Mouse (Mus musculus) monocyte, adult 5-6 weeks (primary cell): ENCODE measurements around the gene Map3k6. TPM values are rescaled to one million over a fixed set of nuclear protein-coding genes. Genes with fewer than 3 reads are reported as not detected.

Experiments used
- ATAC-seq: fragments of 153-309, 156-312 bp; replicated peaks from 2 replicates; pipeline ENCODE4 v1.8.0; 2017; ENCODE audit warnings: mild to moderate bottlenecking; ENCODE audit not compliant: low TSS enrichment, insufficient number of reproducible peaks, severe bottlenecking, poor library complexity, low FRiP score
- total RNA-seq: library from RNA; stranded (forward); fragments of 200-1000, 200-491, 200-594 nt; gene quantifications from 3 replicates; pipeline ENCODE4 v1.2.3, GENCODE M21; 2017

The Map3k6 gene
- total RNA-seq = 0.87 to 12.3 TPM (median 3.8 TPM) in 3 replicates

DNA sequence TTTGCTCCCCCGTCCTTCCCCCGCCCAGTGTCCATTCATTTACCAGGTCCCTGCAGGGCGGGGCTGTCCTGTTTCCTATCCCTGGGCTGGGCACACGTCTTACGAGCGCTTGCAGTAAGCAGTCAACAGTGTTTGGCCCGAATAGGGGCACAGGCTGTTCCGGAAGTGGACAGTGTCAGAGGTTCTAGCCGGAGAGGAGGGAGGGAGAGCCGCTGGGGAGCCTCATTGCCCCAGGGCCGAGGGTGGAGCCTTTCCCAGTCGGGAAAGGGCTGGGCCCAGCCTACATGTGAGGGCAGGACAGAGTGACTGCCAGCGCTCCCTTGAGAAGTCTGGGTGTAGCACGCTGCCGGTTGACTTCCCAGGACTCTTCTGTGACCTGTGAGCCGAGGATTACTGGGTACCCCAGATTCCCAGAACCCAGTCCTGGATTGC is at the start of gene Map3k6:
Map3k6 (plus strand) TSS at position 329 of the 432 bp plus-strand sequence.
- ATAC-seq = peak; percentile 23; the same call in 1 of the 2 replicates

DNA sequence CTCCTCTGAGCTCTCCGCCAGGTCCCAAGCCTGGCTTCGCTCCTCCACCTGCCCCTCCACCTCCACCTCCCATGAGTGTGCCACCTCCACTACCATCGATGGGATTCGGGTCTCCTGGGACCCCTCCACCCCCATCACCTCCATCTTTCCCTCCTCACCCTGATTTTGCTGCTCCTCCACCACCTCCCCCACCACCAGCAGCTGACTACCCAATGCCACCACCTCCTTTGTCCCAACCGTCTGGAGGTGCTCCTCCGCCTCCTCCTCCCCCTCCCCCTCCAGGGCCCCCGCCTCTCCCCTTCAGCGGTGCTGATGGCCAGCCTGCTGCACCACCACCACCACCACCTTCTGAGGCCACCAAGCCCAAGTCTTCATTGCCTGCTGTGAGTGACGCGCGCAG is 46.1 kb upstream of the Map3k6 start:
- ATAC-seq = no peak

DNA sequence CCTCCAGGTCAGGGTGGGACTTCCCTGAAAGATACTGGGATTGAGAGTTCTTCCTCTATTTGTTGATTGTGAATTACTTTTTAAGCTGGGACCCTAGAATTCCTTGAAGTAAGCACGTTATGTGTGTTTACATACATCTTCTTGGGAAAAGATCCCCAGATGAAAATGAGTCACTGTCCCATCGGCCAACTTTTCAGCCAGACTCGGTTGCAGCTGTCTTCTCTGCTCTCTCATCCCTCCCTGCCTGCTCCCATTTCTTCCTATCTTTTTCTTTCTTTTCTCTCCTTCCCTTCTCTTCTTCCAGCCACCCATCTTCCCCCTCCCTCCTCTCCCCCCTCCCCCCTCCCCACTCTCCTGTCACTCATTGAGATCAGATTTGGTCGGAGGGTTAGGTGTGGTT is 45.6 kb upstream of the Map3k6 start:
- no peak for ATAC-seq

DNA sequence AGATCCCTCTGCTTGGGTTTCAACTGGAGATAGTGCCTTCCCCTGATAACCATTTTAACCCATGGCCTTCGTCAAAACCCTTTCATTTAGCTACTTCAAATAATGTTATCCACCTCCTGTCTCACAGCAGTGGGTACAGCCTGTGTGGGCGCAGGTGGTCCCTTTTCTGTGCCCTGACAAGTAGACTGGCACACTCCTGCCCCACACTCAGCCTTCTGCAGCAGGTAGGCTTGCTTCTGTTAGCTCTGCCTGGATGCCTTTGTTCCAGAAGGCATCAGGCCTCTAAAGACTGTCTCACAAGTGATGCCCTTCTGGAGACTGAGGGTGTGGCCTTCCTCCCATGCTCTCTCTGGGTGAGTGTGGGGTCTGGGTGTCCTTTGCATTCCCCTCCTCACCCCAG is 44.5 kb upstream of the Map3k6 start:
- no peak for ATAC-seq

DNA sequence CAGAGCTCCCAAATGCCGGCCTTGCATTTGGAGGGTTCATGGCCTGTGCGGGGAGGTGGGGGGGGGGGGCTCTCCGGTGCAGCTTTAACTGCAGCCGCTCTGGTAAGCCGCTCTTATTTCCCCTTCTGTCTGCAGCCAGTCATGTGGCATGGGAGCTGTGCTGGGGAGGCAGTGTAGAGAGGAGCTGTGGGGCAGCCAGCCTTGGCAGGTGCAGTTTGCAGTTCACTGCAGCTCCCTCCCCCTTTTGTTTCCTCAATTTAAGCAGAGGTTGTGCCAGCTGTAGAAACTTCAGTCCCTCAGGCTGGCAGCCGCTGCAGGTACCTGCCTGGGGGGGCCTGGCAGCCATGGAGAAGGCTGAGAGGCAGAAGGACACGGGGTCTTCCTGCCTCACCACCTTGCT is 43.8 kb upstream of the Map3k6 start:
- no peak for ATAC-seq

DNA sequence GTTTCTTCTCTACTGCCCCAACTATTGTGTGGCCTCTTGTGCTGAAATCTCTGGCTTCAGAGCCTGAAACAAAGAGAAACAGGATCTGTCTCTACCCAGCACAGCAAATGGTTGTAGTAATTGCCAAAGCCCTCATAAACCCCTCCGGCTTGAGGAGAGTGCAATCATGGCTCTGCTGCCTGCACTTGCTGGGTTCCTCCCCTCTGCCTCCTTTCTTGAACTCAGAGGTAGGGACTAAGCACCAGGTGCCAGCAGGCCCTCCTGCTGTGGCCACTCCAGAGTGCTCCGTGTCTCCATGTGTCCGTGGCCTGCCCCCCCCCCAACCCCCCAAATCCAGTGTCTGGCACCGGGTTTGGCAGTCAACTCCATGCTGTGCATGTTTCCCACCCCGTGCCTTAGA is 43.3 kb upstream of the Map3k6 start:
- no peak for ATAC-seq

DNA sequence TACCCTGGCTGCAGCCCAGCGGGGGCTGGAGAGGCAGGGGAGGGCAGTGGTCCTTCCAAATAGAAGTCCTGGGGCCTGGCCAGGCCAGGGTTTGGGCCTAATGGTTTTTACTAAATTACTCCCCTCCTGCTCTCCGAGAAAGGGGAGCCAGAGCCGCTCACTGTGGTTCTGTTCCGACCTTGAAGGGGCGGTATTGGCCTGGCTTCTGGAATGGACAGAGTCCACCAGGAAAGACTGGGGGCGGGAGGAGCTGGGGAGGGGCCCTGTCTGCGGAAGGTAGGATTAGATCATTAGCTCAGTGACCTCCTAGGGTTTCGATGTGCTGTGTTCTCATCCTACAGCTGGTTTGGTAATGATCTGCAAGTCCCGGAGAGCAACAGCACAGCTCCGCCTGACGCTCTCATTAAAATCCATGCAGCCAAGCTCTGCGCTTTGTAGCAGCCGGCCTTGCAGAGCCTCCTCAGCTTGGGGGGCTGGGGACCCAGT is 42.8 kb upstream of the Map3k6 start:
- ATAC-seq = no peak

DNA sequence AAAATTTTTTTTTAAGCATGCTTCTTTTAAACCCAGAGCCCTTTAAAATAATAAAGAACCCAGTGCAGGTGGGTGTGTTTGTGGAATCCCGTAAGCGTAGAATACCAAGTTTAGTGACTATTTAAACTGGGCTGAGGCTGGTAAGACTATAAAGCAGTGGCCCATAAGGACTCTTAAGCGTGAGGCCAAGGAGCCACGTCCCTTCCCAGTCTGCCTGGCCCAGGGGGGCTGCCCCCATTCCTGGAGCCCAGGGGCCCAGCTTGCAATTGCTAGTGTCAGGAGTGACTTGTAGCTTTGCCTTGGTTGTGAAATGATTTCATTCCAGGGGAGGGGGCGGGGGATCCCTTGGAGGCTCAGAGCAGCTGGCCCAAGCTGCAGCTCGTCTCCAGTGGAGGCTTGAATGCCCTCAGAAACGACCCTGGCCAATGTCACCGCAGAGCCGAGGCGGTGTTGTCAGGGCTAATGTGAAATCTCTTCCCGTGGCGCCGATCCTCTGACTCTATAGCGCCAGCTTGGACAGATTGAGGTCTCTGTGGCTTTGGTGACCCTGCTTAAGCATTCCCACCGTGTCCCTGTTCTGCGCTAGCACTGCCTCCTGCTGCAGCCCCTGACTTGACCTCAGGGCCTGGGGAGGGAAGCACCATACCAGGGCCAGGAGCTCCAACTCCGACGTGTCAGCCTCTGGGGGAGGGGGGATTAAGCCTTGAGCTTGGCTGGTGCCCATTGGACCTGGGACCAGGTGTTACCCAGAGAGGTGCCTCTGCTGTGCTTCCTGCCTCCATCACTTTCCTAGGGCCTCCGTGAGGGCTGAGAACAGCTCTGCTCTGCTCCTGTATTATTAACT is 42.1 kb upstream of the Map3k6 start:
- ATAC-seq = no peak

DNA sequence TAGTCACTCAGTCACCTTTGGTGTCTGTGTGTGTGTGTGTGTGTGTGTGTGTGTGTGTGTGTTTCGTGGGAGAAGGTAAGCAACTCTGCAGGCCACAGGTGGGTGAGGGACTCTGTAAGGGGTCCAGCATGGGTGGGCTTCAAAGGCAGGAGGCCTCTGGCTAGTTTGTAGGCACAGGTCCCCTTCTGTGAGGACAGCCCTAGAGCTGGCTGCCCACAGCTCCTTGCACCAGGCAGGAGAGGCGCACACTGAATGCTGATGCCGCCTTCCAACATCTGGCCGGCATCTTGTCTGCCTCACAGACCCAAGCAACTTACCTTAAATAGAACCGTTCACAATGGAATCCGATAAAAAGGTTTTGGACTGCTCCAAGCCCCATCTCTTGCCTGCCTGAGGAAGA is 40.9 kb upstream of the Map3k6 start:
- no peak for ATAC-seq

DNA sequence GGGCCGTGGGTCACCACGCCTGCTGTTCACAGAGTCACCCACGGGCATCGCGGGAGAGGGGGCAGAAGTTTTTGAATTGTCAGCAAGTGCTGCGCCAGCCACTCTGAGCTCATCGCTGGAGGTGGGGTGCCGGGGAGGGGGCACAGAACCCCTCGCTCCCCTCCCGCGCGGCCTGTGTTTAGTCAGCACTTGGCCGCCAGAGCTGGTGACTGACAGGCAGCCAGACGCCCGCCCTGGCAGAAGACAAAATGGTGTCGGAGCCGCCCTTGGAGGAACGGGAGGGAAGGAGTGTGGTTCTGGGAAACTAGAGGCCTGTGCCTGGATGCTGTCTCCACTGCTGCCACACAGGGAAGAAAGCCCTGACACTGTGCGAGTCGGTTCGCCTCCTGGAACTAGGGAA is 40.3 kb upstream of the Map3k6 start:
- no peak for ATAC-seq

DNA sequence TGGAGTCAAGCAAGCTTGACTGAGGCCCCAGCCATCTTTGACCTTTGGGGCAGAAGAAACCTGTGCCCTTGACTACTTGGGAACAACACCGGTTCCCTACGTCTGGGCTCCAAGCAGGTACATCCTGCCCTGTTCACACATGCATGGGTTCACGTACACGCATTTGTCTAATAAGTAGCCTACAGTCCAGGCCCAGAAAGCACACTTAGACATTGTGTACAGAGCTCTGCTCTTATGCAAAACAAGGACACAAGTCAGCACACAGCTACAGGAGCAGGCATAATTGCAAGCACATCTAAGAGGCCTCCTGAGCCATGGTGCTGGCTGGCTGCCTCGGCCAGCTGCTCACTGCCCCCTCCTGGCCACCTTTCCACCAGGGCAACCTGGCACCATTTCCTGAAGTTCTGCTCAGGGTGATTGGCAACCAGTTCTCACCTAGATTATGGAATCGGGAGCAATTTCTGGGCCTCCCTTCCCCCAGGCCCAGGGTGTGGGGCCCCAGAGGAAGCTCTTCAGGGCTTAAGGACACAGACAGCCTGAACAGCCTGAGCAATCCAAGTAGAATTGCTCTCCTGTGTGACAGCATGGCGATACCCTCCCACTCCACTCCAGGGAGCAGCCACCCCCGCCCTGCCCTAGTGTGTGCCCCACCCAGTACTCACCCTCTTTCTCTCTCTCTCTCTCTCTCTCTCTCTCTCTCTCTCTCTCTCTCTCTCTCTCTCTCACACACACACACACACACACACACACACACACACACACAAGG is 39.4 kb upstream of the Map3k6 start:
- ATAC-seq = peak; percentile 51

DNA sequence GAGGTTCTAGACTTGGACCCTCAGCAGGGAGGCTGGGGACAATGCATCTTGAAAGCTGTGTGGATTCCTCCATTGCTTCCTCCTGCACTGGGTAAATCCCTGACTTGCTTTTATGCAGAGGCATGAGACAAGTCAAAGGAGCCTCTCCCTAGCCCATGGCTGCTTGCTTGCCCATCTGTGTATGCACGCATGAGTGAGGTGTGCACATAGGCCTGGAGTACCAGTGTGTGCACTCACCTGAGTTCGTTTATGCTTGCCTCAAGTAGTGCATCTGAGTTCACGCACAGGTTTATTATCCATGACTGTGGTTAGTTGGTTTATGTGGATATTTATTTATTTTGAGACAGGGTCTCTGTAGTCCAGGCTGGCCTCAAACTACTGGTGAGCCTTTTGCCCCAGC is 38.4 kb upstream of the Map3k6 start:
- ATAC-seq = no peak

DNA sequence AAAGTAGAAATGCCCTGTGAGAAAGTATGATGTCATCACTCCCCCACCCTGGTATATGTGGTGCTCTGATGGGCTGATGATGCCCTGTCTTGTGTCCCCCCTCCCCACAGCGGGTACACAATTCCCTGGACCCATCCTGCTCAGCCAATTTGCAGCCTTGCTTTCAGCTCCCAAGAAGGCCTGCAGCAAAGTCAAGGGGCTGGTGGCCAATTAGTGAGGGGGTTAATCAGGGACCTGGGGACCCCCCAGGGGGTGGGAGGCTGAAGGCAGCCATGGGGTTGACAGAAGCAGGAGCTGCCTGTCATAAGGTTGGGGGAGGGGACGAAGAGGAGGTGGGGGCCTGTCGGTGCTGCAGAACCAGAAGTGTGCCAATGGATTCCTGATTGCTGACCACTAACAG is 37.0 kb upstream of the Map3k6 start:
- no peak for ATAC-seq

DNA sequence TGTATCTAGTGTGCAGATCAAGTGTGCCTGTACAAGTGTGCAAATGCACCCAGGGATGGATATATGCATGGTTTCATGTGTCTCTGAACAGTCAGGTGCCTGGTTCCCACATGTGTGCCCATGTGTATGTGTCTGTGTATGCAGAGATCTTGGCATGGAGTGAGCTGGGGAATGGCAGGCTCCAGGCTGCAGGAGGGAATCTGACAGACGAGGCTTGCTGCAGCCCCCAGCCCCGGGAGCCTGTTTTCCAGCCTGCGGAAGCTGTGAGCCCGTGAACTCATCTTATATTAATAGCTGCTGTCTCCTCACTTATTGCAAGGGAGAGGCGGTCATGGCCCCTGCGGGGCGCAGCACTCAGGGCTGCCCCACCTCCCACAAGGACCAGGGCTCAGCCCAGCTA is 36.2 kb upstream of the Map3k6 start:
- no peak for ATAC-seq

DNA sequence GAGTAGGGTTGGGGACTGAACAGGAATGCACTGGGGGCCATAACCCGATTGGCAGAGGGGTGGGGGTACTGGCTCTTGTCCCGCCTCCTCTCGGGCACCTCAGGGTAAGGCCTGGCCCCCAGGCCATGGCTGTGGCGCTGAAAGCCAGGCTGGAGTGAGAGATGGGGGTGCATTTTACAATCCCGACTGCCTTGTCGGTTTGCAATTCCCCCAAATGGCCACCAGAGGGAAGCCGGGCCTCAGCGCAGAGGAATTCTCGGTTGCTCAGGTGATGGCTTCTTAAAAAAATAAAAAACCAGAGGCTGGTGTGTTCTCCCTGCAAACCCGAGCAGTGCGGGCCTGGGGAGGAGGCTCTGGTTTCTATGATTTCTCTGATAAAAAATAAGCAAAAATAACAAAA is 31.3 kb upstream of the Map3k6 start:
- 0 out of 2 replicates have a peak, but pooled peaks have one; percentile 30 for ATAC-seq

DNA sequence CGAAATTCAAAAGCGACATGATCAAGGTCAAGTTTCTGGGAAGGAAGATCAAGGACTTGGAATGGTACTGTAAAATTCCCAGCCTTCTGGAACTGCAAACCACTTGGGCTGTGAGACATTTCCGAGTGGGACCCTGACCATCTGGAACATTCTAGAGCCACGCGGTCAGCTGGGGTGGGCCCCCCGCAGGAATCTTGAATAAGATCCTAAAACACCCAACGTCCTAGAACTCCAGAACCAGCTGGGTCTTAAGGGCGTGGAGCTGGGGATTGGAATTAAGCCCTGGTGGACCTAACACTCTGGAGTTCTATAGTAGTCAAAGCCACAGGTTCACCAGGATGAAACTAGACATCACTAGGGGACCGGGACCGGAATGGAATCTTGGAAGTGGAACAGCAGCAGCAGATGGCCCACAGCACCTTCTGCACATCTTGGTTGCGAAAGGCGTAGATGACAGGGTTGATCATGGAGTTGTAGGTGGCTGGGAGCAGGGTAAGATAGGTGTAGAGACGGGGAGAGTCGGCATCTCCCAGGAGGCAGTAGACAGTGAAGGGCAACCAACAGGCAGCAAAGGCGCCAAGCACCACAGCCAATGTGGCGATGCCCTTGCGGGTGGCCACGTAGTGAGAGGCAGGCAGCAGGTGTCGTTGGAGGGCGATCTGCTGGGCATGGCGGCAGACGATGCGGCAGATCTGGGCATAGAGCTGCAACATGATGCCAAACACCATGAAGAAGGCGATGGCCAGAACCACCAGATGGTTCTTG is 30.4 kb upstream of the Map3k6 start:
- ATAC-seq = no peak

DNA sequence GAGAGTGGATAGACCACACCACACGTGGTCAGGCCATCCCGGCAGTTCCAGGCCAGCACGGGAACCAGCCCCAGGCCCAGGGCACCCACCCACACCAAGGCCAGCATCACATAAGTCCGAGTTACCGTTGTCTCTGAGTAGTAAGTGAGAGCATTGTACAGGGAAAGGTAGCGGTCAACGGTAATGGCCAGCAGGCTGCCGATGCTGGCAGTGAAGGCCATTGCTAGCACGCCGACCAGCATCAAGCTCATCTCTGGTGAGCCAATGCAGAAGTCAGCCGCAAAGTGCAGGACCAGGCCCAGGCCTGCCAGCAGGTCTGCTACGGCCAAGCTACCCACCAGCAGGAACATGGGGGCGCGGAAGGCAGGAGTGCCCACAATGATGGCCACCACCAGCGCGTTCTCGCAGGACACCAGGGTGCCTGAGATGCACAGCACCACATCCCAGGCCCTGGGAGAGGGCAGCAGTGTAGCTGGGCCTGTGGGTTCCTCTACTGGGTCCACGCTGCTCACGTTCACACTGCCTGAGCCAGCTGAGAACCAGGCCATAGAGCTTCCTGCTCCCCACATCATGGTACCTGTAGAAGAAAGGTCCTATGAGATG is 29.7 kb upstream of the Map3k6 start:
- no peak for ATAC-seq

DNA sequence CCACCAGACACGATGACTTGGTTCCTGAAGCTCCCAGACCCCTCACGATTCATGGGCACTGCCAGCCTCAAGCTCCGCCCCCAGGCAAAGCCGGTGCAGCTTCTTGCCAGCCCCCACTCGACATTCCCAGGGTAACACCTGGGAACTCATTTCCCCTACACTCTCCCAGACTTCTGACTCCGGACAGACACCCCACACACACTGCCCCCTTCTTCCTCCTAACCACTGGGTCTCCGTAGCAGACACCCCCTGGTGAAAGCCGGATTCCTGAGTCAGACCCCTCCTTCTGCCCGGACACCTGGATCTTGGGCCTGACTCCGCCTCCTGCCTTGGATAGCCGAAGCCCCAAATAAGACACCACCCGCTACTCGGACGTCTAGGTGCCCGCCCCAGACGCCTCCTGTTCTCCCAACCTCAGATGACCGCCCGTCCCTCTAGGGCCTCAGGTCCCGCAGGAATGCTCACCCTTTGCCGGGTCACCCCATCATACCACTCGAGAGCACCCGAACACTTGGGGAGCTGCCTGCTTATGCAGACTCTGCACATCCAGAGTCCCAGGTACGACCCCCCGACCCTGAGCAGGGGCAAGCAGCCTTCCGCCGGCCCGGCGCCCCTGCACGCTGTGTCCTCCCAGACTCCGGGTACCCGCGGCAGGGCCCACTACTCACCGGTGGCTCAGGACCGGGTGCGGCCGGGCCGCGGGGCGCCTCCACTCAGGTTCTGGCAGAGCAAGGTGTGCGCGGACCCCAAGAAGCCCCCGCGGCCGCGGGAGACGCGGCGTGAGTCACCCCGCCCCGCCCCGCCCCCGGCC is 28.7 kb upstream of the Map3k6 start, which contains the start of the genes Cd164l2 and Gpr3:
Cd164l2 (plus strand) TSS at position 381 of the 811 bp plus-strand sequence.
Gpr3 (minus strand) TSS at position 786 of the 811 bp plus-strand sequence.
- no peak for ATAC-seq
